Mouse (Mus musculus): ENCODE results near the gene Raver2.

The Raver2 gene

GRCm38 (mm10) chr4:101107122-101107521 lies 38.3 kb downstream of the Raver2 start:
- no peak for DNase-seq (ENCODE audit: low spot score)

DNA sequence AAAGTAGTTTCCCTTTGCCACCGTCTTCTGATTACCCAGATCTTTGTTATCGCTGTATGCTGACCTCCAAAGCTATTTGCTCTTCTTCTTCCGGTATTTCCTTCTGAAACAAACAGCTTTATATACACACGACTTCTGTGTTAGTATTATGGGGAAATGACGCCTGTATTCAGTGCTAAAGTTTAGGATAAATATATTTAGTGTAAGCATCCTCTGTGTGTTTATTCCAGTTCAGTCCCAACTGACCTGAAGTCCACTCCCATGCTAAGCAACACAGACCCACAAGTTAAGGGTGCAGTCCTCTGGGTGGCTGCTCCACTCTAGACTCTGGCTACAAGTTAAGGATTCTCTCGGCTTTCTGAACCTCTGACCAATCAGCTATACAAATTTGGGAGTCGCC lies 52.2 kb downstream of the Raver2 start:
- DNase-seq (ENCODE audit: low spot score) = no peak

DNA sequence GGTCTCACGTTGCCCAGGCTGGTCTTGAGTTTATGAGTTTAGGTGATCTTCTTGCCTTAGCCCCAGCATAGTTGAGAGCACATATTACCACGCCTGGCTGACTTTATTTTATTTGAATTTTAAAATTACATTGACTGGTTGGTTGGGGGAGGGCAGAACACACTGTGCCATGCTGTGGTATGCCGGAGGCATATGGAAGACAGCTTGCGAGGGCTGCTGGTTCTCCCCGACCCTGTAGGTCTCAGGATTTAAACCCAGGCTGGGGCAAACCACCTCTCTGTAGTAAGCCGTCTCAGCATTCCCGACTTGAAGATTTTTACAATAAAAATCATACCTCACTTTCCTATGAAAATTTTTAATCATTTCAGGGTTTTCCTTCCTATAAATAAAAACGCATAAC lies 66.2 kb downstream of the Raver2 start:
- DNase-seq (ENCODE audit: low spot score) = no peak

GRCm38 (mm10) chr4:101135909-101136308 lies 67.1 kb downstream of the Raver2 start:
- no peak for DNase-seq (ENCODE audit: low spot score)

DNA sequence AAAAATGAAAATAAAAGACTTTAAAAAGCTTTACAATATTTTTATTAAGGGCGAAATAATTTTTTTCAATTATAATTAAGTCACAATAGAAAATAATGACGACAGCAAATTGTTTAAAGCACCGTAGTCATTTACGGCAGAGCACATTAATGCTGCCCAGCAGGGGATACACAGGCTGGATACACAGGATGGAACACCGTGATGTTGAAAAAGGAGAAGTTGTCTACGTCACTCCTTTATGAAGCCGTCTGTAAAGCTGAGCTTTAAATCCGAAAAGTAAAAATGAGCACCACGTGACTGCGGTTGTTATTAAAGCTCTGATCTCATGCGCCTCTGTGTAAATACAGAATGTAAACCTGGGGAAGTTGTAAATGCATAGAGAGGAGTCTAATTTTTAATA lies 69.2 kb downstream of the Raver2 start:
- DNase-seq (ENCODE audit: low spot score) = no peak

- no peak for DNase-seq (ENCODE audit: low spot score)
These were observed 73.0 kb downstream of the Raver2 start for GRCm38 (mm10) chr4:101141768-101142167.

- DNase-seq (ENCODE audit: low spot score) = no peak
These were observed 75.1 kb downstream of the Raver2 start for GRCm38 (mm10) chr4:101143901-101144300.

GRCm38 (mm10) chr4:101144361-101144760 lies 75.6 kb downstream of the Raver2 start:
- no peak for DNase-seq (ENCODE audit: low spot score)

GRCm38 (mm10) chr4:101144790-101145189 lies 76.0 kb downstream of the Raver2 start:
- DNase-seq (ENCODE audit: low spot score) = no peak

- peak; percentile 28 for DNase-seq (ENCODE audit: low spot score)
These were observed 77.4 kb downstream of the Raver2 start for GRCm38 (mm10) chr4:101146047-101146745.

GRCm38 (mm10) chr4:101146891-101147655 lies 78.3 kb downstream of the Raver2 start:
- no peak for DNase-seq (ENCODE audit: low spot score)

GRCm38 (mm10) chr4:101155541-101155940 lies 86.8 kb downstream of the Raver2 start:
- peak; percentile 47 for DNase-seq (ENCODE audit: low spot score)

DNA sequence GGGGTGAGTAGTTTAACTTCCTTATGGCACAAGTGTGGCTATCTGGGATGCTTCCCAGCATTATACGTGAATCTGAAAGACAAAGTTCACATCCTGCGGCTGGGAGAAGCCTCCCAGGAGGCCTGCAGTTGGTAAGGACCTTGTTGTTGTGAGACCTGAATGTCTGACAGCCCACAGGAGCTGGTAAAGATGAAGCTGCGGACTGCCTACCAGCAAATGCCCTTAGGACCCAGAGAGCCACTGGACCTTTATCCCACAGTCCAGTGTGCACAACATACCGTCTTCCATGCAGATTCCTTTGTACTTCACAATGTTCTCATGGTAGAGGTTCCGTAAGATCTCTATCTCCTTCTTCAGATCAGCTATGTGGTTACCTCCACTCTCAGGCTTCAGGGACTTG lies 88.7 kb downstream of the Raver2 start:
- no peak for DNase-seq (ENCODE audit: low spot score)

- no peak for DNase-seq (ENCODE audit: low spot score)
These were observed 89.5 kb downstream of the Raver2 start for GRCm38 (mm10) chr4:101158282-101158681.

GRCm38 (mm10) chr4:101159191-101159764 lies 90.5 kb downstream of the Raver2 start:
- DNase-seq (ENCODE audit: low spot score) = no peak

DNA sequence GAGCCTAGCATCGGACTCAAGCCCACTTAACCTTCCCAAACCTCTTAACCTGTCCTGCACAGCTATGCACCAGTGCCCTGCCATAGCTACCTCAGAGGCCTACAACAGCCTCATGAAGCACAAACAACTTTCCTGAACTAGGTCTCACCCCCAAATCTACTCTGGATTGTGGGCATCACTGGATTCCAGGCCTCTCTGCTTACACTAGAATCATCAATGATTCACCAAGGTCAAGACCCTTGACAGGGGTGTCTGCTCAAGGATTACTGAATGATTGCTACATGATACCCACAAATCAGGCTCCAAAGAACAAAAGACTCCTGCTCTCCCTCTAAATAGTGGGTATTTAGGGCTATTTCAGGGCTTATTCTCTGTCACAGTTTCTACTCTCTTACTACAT lies 92.0 kb downstream of the Raver2 start:
- DNase-seq (ENCODE audit: low spot score) = no peak

- DNase-seq (ENCODE audit: low spot score) = no peak
These were observed 95.4 kb downstream of the Raver2 start for GRCm38 (mm10) chr4:101164189-101164588.

DNA sequence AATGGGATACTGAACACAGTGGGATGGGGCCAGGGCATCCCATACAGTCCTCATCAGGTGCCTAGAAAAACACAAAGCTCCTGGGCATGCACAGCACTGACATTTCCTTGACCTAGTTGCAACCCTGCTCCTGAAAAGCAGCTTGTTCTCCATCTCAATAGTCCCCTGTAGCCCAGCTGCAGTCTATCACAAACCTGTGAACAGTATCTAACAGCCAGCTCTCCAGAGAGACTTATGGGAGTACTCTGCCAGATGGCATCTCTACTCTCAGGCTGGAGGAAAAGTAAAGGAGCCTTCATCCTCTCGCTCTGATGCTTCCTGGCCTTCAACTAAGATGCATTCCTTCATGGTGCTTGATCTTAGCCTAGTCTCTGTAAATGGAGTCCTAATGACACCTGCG lies 95.9 kb downstream of the Raver2 start:
- no peak for DNase-seq (ENCODE audit: low spot score)

DNA sequence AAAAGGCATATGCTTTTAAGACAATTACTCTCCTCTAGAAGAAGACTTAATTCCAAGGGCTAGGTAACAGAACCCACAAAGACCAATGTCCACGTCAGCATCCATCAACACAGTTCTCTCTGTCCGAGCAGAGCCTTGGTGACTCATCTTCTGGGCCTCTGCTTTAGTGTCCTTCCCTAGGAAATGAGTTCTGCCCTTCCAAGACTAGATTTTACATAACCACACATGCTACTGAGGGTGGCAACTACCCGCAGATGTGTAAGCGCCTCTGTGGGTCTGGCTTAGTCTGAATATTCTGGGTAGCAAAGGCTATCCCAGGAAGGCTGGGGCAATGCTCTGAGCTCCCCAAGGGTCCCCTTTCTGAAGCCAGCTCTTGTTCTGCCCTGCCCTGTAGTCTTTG lies 97.0 kb downstream of the Raver2 start:
- no peak for DNase-seq (ENCODE audit: low spot score)

DNA sequence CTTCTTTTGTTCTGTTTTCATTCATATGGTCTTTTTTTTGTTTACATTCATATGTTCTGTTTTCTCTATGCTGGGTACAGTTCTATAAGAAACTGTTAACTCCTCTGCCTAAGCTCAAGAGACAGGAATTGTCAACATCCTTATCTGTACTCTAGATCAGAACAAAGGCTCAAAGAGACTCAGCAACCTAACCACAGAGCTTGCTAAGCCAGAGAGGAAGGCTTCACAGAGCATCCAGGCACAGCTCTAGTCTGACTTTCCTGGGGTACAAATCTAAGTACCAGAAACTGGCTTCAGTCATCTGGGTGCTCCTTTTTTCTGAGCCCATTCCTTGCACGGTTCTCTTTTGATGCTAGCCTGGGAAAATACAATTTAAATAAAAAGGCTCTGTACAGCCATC lies 99.0 kb downstream of the Raver2 start:
- no peak for DNase-seq (ENCODE audit: low spot score)

DNA sequence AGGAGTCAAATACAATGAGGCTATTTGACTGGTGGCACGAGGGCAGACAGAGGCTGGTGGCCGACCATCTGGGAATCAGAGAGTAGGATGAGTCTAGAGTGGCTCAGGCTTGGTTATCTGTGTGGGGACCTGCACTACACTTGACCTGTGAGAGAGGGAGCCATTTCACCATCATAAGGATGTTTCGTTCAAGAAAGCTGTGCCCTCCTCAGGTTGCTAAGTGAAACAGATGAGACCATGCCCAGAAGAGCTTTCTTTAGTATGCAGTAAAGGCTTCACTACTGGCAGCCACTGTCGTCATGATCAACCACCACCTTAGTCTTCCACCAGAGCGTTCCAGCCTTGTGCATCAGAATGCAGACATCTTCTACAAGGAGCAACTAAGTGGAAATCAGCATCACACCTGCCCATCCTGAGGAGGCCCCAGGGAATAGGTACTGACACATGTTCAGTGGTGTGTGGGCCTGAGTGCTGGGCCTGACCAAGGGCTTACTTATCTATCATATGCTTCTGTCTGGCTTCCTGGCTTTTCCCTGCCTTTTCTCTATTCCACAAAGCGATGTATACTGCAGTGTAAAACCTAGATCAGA lies 99.5 kb downstream of the Raver2 start:
- DNase-seq (ENCODE audit: low spot score) = no peak

DNA sequence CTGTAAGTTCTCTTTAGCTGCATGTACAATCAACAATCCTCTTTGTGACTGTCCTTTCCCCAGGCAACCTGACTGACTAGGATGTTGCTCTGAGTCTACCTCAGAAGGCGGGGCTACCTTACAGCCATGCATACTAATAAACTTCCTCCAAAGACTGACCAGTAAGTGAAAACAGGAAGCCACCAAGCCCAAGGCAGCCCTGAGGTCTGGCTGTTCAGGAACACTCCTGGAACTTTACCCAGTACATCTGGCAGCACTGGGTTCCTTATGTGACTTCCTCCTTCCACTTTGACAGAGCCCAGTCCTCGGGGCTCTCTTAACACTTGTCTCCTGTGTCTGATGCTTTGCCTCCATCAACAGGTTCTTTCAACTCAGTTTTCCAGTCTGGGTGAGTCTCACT lies 104.0 kb downstream of the Raver2 start:
- DNase-seq (ENCODE audit: low spot score) = no peak
